Mouse (Mus musculus): ENCODE measurements at regions not wholly inside any gene's neighbourhood (a gene's known extent, or its start where the extent isn't known, plus 50 kb on each side); places are given as distances from the start of the nearest gene placed in this dataset.

GRCm38 (mm10) chr4:12474421-12474820 is 302.6 kb upstream of the Fam92a start:
- TF ChIP-seq MYOD1 (IDR thresholded peaks at IDR 0.05; ENCODE audit: control insufficient read depth in 1 of 3, insufficient read length in 2 of 3, low read depth in 2 of 3) (no peak), CEBPB (IDR thresholded peaks at IDR 0.05; ENCODE audit: insufficient read depth, poor library complexity, severe bottlenecking) (no peak), POLR2A (IDR thresholded peaks at IDR 0.05; ENCODE audit: insufficient read length, low read depth) (no peak)
